Mouse (Mus musculus): ENCODE results near the gene Sclt1.
"Not testable (repeated sequence)": the region's sequence is repeated elsewhere in the genome, so short reads cannot be mapped to it uniquely, and the experiment has no call there.

GRCm38 (mm10) chr3:41690114-41690640 lies 52.1 kb downstream of the Sclt1 start:
- TF ChIP-seq POLR2A (IDR thresholded peaks at IDR 0.05; ENCODE audit: control insufficient read depth, extremely low read depth, insufficient read depth, low read length, poor library complexity); CTCF (IDR thresholded peaks at IDR 0.05; ENCODE audit: borderline replicate concordance, control insufficient read depth, extremely low read depth, insufficient read depth, low read length, poor library complexity): not testable (repeated sequence)
